Mouse (Mus musculus) lung, embryonic 15.5 days (tissue): ENCODE data around the gene Shank3. TPM values are rescaled to one million over a fixed set of nuclear protein-coding genes. Genes with fewer than 3 reads are reported as not detected.
A peak's percentile ranks its signal among the peaks of the same experiment; 100 is the strongest.

Source experiments
- ATAC-seq: fragments of 200-750 bp; cut with Nextera tagmentation; 2 replicates; pipeline ENCODE4 v1.8.0; 2017; ENCODE audit warnings: moderate number of reproducible peaks, borderline replicate concordance; ENCODE audit not compliant: low FRiP score, low TSS enrichment; ENCODE audit errors: extremely low read depth
- H3K27ac ChIP-seq: fragments of 300-500 bp; sonication (generic); 2 replicates; pipeline ENCODE4 v1.5.1; 2015; ENCODE audit warnings: moderate library complexity, mild to moderate bottlenecking, inconsistent platforms
- H3K27me3 ChIP-seq: fragments of 300-500 bp; sonication (generic); 2 replicates; pipeline ENCODE4 v1.6.1; 2015; ENCODE audit warnings: inconsistent platforms
- H3K36me3 ChIP-seq: fragments of 300-500 bp; sonication (generic); 2 replicates; pipeline ENCODE4 v1.6.1; 2015; ENCODE audit warnings: inconsistent platforms
- H3K4me1 ChIP-seq: fragments of 300-500 bp; sonication (generic); 2 replicates; pipeline ENCODE4 v1.6.1; 2015; ENCODE audit warnings: inconsistent platforms
- H3K4me2 ChIP-seq: fragments of 300-500 bp; sonication (generic); 2 replicates; pipeline ENCODE4 v1.6.1; 2015; ENCODE audit warnings: inconsistent platforms, mild to moderate bottlenecking, moderate library complexity
- H3K4me3 ChIP-seq: fragments of 300-500 bp; sonication (generic); 2 replicates; pipeline ENCODE4 v1.5.1; 2015; ENCODE audit warnings: mild to moderate bottlenecking, inconsistent platforms
- H3K9ac ChIP-seq: fragments of 300-500 bp; sonication (generic); 2 replicates; pipeline ENCODE4 v1.6.1; 2015; ENCODE audit warnings: inconsistent platforms
- H3K9me3 ChIP-seq: fragments of 300-500 bp; sonication (generic); 2 replicates; pipeline ENCODE4 v1.6.1; 2016; ENCODE audit warnings: inconsistent platforms
- WGBS: fragments of 180-500 bp; shearing (Covaris S2); methylation state at CpG from one replicate; pipeline ENCODE4 v1.1.7; 2015; 5-methylcytosine and 5-hydroxymethylcytosine counted together
- polyA plus RNA-seq: library from polyadenylated mRNA; unstranded; fragments of >200 nt; fragmentation: Nextera tagmentation; extraction: Ambion mirVana; gene quantifications from 2 replicates; pipeline ENCODE4 v1.2.1, GENCODE M21; 2015

Gene Shank3
- polyA plus RNA-seq, 1 experiment from 2014 or later = 2.8 TPM

DNA sequence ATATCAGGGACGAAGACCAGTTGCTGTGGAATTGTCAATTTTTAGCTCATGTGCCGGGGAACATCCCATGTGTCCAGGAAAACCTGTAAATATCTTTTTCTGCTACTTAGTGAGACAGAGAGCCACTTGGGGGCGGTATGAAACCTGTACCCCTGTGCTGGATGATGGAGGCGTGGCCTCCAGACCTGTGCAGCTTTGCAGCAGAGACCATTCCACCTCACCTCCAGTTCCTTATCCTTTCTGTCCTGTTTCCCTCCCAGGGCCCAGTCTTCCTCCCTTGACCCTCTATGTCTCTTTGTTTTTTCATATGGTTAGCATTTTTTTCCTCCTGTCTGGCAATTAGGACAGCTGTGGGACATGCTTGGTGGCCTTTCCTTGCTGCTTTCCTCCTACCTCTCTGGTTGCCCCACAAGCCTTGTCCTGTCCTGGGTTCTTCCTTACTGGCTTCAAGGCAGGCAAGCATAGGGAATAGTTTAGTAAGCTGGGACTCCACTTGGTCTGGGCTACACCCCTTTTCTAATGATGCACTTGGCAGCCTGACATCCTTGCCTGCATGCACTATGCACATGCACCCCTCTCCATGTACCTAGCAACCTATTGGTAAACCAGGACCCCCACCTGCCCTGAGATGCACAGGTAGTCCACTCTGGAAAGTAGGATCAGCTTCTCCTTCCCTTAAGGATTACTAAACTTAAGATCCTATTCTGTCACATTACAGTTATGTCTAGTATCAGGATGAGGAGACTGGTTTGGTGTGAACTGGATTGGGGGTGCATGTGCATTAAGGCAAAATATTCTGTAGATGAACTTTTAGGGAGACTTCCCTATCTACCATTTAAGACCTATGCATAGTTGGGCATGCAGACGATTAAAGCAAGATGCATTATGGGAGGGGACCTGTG is 35.8 kb upstream of the Shank3 start:
- WGBS = 47% methylated on average over 5 of the region's 5 CpGs
- ATAC-seq = no peak
- no peaks in the 10 kb centered on the region for H3K36me3 ChIP-seq

DNA sequence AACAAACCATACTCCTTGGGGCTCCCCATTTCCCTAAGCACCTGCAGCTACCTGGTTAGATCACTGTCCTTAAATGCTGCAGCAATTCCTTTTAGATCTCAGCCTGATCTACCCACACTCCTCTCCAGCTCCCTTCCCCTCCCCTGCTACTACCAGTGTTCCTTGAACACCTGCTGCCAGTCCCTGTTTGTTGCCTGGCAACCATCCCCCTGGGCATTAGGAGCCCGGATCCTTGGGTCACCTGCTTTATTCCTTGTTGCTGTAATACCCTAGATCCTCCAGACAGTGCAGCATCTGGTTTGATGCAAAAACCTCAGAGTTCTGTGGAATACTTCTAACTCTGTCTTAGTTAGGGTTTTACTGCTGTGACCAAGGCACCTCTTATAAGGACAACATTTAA is 34.4 kb upstream of the Shank3 start:
- 5% methylated on average over 1 of the region's 1 CpGs for WGBS
- H3K4me3 ChIP-seq = no peak overlapping the region
- H3K4me2 ChIP-seq = no peak overlapping the region
- H3K9me3 ChIP-seq = no peaks in the 10 kb centered on the region
- no peak for ATAC-seq
- no peaks in the 10 kb centered on the region for H3K27me3 ChIP-seq
- no peak overlapping the region for H3K9ac ChIP-seq
- no peaks in the 10 kb centered on the region for H3K4me1 ChIP-seq
- no peaks in the 10 kb centered on the region for H3K36me3 ChIP-seq
- H3K27ac ChIP-seq = no peak overlapping the region

More for the DNA sequence above, 35.8 kb upstream of the Shank3 start:
- Histone ChIP-seq H3K4me2 (no peak overlapping the region), H3K9me3 (no peaks in the 10 kb centered on the region), H3K27me3 (no peaks in the 10 kb centered on the region), H3K4me3 (no peak overlapping the region), H3K27ac (no peak overlapping the region), H3K4me1 (no peaks in the 10 kb centered on the region), H3K9ac (no peak overlapping the region)

DNA sequence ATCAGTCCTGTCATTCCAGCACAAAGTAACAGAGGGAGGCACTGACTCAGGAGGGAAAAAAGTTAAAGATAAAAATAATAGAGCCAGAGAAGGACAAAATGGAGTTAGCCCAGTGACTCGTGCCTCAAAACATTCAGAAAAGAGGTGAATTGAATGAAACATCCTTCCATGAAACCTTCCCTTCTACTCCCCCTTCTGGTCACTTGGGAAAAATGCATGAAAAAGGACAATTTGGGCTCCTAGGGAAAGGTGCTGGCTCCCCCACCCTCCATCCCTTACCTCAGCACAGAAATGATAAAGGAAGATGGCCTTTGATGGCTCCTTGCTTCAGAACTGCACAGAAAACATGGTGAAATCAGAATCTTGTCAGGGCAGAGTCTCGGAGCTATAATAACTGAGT is 30.8 kb upstream of the Shank3 start:
- WGBS = 32% methylated on average over 2 of the region's 2 CpGs
- H3K4me2 ChIP-seq = no peak overlapping the region
- no peak overlapping the region for H3K27ac ChIP-seq
- no peaks in the 10 kb centered on the region for H3K36me3 ChIP-seq
- H3K9ac ChIP-seq = no peak overlapping the region
- no peaks in the 10 kb centered on the region for H3K27me3 ChIP-seq
- no peak overlapping the region for H3K4me3 ChIP-seq
- no peaks in the 10 kb centered on the region for H3K9me3 ChIP-seq
- ATAC-seq = no peak
- H3K4me1 ChIP-seq = no peaks in the 10 kb centered on the region

DNA sequence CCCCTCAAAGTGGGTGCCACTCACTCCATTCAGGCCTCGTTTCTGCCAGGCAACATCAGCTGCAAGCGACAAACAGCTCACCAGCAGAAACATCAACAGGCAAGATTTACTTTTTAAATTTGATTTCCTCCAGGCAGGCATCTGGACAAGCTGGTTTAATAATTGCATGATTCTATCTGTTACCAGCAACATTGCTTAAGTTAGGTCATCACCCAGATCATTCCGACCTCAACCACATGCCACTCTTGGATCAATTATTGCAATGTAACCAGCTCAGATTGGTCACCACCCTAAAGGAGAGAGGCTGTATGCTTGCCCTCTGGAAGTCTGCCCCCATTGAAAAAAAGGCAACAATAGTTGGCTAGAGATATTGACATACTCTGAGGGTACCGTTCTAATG is 27.9 kb upstream of the Shank3 start:
- no peak overlapping the region for H3K4me2 ChIP-seq
- H3K4me3 ChIP-seq = no peak overlapping the region
- H3K36me3 ChIP-seq = no peaks in the 10 kb centered on the region
- ATAC-seq = no peak
- 0 out of 2 replicates have a peak, but pooled peaks cover 4% of the 10 kb centered on the region for H3K4me1 ChIP-seq
- H3K9ac ChIP-seq = no peak overlapping the region
- H3K27ac ChIP-seq = no peak overlapping the region
- no peaks in the 10 kb centered on the region for H3K27me3 ChIP-seq
- WGBS = 77% methylated on average over 4 of the region's 4 CpGs
- no peaks in the 10 kb centered on the region for H3K9me3 ChIP-seq

DNA sequence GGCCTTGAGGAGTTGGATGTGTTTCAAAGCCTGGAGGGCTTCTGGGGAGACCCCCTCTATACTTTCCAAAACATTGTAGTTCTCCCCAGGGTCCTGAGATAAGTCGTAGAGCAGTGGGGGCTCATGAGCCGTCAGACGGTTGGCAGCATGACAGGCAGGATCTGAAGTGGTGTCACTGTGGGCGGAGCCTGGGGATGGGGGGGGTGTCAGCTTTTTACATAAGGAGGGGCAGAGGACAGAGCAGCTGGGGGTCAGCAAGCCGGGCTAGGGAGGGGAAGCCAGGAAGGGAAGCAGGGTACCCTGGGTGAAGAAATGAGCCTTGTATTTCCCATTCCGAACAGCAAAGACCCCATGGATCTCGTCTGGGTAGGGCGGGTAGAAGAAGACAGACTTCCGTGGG is 26.1 kb upstream of the Shank3 start:
- ATAC-seq = no peak
- Histone ChIP-seq H3K4me1 (0 out of 2 replicates have a peak, but pooled peaks cover 4% of the 10 kb centered on the region), H3K4me3 (no peak overlapping the region), H3K9me3 (no peaks in the 10 kb centered on the region), H3K9ac (no peak overlapping the region), H3K36me3 (no peaks in the 10 kb centered on the region), H3K27me3 (no peaks in the 10 kb centered on the region), H3K27ac (no peak overlapping the region), H3K4me2 (no peak overlapping the region)
- WGBS = 78% methylated on average over 9 of the region's 9 CpGs

DNA sequence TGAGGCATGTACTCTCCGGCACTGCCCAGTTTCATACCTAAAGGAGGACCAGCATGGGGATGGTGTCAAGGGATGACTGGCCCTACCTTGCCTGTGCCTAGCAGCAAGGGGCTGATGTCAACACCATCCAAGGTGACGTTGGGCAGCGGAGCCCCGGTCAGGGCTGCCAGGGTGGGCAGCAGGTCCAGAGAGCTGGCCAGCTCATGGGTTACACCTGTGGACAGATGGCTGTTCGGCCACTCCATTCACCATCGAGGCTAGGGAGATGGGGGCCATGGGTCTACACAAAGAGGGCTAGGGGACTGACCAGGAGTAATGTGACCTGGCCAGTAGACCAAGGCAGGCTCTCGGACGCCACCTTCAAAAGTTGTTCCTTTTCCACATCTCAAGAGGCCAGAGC is 25.5 kb upstream of the Shank3 start:
- H3K4me3 ChIP-seq = no peak overlapping the region
- no peak overlapping the region for H3K27ac ChIP-seq
- ATAC-seq = no peak
- no peaks in the 10 kb centered on the region for H3K36me3 ChIP-seq
- 0 out of 2 replicates have a peak, but pooled peaks cover 4% of the 10 kb centered on the region for H3K4me1 ChIP-seq
- WGBS = 92% methylated on average over 8 of the region's 8 CpGs
- H3K27me3 ChIP-seq = no peaks in the 10 kb centered on the region
- H3K4me2 ChIP-seq = no peak overlapping the region
- H3K9me3 ChIP-seq = no peaks in the 10 kb centered on the region
- no peak overlapping the region for H3K9ac ChIP-seq

DNA sequence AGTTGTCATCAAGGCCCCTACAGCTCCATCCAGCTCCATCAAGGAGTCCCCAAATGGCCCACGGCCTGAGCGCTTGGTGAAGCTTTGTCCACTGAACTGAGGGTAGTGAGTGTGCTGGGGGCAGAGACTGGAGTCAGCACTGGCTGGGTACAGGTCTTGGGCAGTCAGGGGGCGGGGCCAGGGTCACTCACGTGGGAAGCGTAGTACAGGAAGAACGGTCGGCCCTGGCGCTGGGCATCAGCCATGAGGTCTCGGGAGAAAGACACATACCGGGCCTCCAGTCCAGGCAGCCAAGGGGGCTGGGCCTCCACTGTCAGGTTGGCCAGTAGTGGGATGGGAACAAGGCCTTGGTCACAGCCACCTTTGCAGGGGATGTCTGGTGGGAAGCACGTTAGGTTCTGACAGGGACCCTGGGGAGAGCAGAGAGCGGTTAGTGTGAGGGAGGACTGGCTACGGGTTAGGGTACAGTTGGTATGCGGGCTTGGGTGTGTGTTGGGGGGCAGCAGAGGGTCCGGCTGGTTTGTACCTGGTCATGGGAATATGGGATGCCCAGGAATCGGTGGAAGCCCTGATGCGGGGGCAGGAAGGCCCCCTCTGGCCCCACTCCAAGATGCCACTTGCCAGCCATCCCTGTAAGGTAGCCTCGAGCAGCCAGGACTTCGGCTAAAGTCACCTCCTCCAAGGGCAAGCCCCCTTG is 24.7 kb upstream of the Shank3 start:
- no peaks in the 10 kb centered on the region for H3K9me3 ChIP-seq
- H3K4me2 ChIP-seq = peak overlapping the region; percentile 79
- no peak for ATAC-seq
- H3K27ac ChIP-seq = no peak overlapping the region
- H3K36me3 ChIP-seq = no peaks in the 10 kb centered on the region
- H3K9ac ChIP-seq = no peak overlapping the region
- H3K27me3 ChIP-seq = no peaks in the 10 kb centered on the region
- 0 out of 2 replicates have a peak, but pooled peaks cover 4% of the 10 kb centered on the region for H3K4me1 ChIP-seq
- 92% methylated on average over 19 of the region's 19 CpGs for WGBS
- no peak overlapping the region for H3K4me3 ChIP-seq

DNA sequence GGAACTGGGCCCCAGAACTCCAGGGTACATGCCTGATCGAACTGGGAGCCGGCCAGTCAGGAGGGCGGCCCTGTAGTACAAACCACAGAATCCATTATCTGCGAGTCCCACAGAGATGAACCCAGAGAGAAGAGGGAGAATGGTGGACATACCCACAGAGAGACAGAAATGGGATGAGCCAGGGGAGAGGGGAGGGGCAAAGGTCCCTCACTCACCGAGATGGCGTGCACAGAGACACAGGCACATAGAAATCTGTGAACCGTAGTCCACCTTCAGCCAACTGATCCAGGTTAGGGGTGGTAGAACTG is 24.2 kb upstream of the Shank3 start:
- no peak for ATAC-seq
- no peak overlapping the region for H3K9ac ChIP-seq
- 0 out of 2 replicates have a peak, but pooled peaks cover 4% of the 10 kb centered on the region for H3K4me1 ChIP-seq
- no peaks in the 10 kb centered on the region for H3K36me3 ChIP-seq
- WGBS = 86% methylated on average over 7 of the region's 7 CpGs
- no peak overlapping the region for H3K27ac ChIP-seq
- no peaks in the 10 kb centered on the region for H3K9me3 ChIP-seq
- peak overlapping the region; percentile 79 for H3K4me2 ChIP-seq
- H3K27me3 ChIP-seq = no peaks in the 10 kb centered on the region
- peak overlapping the region; percentile 53 for H3K4me3 ChIP-seq

DNA sequence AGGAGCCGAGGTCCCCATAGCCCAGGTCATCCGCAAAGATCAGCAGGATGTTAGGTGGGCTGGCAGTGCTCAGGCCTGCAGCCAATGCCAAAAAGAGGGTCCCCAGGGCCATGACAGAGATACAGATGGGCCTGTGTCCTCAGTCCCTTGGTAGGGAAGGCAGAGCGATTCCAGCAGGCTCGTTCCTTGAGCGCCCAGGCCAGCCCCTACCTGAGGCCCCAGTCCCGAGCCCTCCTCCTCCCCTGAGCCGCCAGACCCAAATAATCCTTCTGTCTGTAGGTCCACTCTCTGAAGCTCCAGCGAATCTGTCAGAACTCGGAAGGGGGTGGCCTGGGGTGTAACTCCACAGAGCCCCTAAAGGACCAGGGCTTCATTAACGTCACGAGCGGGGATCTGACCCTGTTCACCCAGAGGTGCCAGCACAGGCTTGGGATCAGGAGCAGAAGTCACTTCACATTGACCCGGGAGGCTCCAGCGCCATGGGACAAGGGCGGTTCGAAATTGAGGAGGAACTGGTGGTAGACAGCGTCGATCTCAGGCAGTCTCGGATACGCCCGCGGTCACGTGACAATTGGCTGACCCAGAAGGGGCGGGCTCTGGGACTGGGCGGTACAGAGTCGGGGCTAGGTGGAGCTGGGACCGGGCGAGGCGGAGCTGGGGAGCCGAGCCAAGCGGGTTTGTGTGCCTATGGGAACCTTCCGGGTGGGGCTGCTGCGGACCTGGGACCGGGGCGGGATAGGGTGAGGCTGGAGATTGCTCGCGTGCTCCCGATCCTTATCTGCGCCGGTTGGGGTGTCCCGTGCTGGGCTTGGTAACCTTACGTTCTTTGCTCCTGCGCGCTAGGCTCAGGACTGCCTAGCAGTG is 23.6 kb upstream of the Shank3 start:
- Histone ChIP-seq H3K27me3 (no peaks in the 10 kb centered on the region), H3K4me1 (0 out of 2 replicates have a peak, but pooled peaks cover 4% of the 10 kb centered on the region), H3K4me2 (peak overlapping the region; percentile 79), H3K36me3 (no peaks in the 10 kb centered on the region), H3K9me3 (no peaks in the 10 kb centered on the region), H3K9ac (peak overlapping the region; percentile 46), H3K4me3 (peak overlapping the region; percentile 53), H3K27ac (peak overlapping the region; percentile 85)
- ATAC-seq = peak; percentile 97
- 8% methylated on average over 44 of the region's 44 CpGs for WGBS

DNA sequence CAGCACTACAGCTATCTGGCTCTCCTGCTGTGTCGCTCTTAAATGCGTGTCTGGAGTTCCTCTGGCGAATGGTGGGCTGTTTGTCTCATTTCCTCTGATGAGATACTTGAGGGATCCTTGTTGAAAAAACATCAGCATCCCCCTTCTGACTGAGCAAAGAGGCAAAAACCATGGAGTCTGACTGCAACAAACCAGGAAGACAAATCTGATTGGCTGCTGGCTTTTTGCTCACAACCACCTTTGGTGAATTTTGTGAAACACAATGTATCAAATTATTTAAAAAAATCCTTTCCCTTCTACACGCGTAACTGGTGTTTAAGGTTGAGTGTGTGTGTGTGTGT is 23.0 kb upstream of the Shank3 start:
- no peak for ATAC-seq

DNA sequence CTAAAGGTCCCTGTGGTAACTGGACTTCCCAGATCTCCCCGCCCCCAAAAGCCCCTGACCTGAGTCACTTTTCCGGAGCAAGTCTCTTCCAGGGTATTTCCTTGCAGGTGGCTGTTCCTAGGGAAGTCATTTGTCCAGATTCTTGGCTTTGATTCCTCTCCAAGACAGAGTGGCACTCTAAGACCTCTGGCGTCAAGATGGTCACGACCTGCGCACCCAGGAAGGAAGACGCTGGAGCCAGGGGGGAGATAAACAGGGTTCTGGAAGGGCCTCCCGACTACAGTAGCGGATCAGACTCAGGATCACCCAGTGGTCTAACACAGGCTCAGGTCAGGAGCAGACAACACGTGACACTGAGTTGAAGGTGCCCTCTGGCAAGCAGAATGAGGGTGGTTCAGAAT is 22.3 kb upstream of the Shank3 start, which contains the start of gene Arsa:
Gene Arsa (minus strand): TSS at position 335 of the 401 bp plus-strand sequence.
- ATAC-seq = no peak
- Histone ChIP-seq H3K9me3 (no peaks in the 10 kb centered on the region), H3K4me2 (peak within 1 kb of the TSS; percentile 79), H3K4me1 (0 out of 2 replicates have a peak, but pooled peaks cover 4% of the 10 kb centered on the region), H3K4me3 (peak within 1 kb of the TSS; percentile 53), H3K27me3 (no peaks in the 10 kb centered on the region), H3K27ac (peak within 1 kb of the TSS; percentile 85), H3K36me3 (no peaks in the 10 kb centered on the region), H3K9ac (peak within 1 kb of the TSS; percentile 46)
- WGBS = 21% methylated on average over 9 of the region's 9 CpGs

More for the DNA sequence above, 23.0 kb upstream of the Shank3 start:
- 0% methylated on average over 5 of the region's 5 CpGs for WGBS
- Histone ChIP-seq H3K36me3 (no peaks in the 10 kb centered on the region), H3K9me3 (no peaks in the 10 kb centered on the region), H3K27me3 (no peaks in the 10 kb centered on the region), H3K4me2 (peak overlapping the region; percentile 79), H3K27ac (peak overlapping the region; percentile 85), H3K4me1 (0 out of 2 replicates have a peak, but pooled peaks cover 4% of the 10 kb centered on the region), H3K9ac (peak overlapping the region; percentile 46), H3K4me3 (peak overlapping the region; percentile 53)
